Mouse (Mus musculus): ENCODE measurements at regions not wholly inside any gene's neighbourhood (a gene's known extent, or its start where the extent isn't known, plus 50 kb on each side); places are given as distances from the start of the nearest gene placed in this dataset.
A peak's percentile ranks its signal among the peaks of the same experiment; 100 is the strongest.

DNA sequence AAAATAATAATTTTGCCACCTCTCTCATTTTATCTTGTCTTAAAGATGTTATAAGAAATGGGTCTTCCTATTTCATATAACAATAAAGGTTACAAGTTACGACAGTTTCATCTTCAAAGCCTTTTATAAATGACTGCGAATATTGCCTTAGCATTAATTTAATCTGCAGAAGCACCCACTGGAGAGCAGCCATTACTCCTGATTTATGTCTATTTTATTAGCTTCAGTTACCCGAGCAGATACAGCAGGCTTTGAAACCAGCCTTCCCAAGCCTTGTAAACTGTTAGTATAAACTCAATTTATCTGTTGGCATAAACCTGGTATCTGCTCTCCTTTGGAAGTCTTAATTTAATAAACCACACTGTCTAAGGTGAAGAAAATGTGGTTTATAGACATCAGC is 2851.6 kb upstream of the Gm6569 start:
- H3K9me3 ChIP-seq (ENCODE audit: control insufficient read depth, low read length), result no peaks in the 10 kb centered on the region
- no peak for ATAC-seq (ENCODE audit: low FRiP score)
- H3K4me1 ChIP-seq (replicated peaks; ENCODE audit: control insufficient read depth, insufficient read depth, low read length), result no peaks in the 10 kb centered on the region
- H3K36me3 ChIP-seq (ENCODE audit: control insufficient read depth, insufficient read depth, low read length), result no peaks in the 10 kb centered on the region
- DNase-seq (ENCODE audit: low spot score), result no peak
- H3K27me3 ChIP-seq (ENCODE audit: control insufficient read depth, insufficient read depth, low read length), result no peaks in the 10 kb centered on the region
- no peak overlapping the region for H3K9ac ChIP-seq (ENCODE audit: low read depth, low read length)
- H3K27ac ChIP-seq (ENCODE audit: low read depth, low read length), result no peak overlapping the region
- H3K4me2 ChIP-seq (replicated peaks; ENCODE audit: low read depth, low read length), result no peak overlapping the region
- WGBS, result 83% methylated on average over 3 of the region's 3 CpGs
- H3K4me3 ChIP-seq (ENCODE audit: low read depth, low read length), result no peak overlapping the region

DNA sequence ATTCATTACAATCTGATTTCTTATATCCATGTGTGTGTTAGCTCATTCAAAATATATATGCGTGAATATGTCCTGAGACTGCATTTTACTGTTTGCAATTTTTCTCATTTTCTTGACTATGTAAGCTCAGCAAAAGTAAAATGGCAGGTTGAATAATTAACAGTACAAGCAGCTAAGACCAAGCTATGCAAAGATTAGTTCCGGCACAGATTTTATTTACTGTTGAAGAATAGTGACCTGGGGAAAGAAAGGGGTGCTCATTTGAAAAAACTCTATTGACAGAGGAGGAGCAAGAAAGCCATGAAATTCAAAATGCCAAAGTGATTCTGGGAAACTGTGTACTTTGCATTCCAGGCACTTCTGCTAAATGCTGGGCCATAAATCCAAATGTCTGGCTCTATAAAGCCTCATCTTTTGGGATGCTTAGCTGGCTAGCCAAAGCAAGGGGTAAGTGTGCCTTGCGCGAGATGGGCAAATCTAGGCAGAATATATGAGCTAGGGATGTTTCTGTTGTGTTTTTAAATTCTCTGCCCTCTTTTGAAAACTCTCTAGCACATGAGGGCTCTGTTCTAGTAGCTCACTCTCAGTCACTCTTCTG is 2846.3 kb upstream of the Gm6569 start:
- Histone ChIP-seq H3K4me2 (replicated peaks; ENCODE audit: low read depth, low read length) (no peak overlapping the region), H3K9me3 (ENCODE audit: control insufficient read depth, low read length) (no peaks in the 10 kb centered on the region), H3K27ac (ENCODE audit: low read depth, low read length) (no peak overlapping the region), H3K4me1 (replicated peaks; ENCODE audit: control insufficient read depth, insufficient read depth, low read length) (no peaks in the 10 kb centered on the region), H3K27me3 (ENCODE audit: control insufficient read depth, insufficient read depth, low read length) (no peaks in the 10 kb centered on the region), H3K4me3 (ENCODE audit: low read depth, low read length) (no peak overlapping the region), H3K9ac (ENCODE audit: low read depth, low read length) (no peak overlapping the region), H3K36me3 (ENCODE audit: control insufficient read depth, insufficient read depth, low read length) (no peaks in the 10 kb centered on the region)
- no peak for DNase-seq (ENCODE audit: low spot score)
- peak; percentile 62 for ATAC-seq (ENCODE audit: low FRiP score)
- WGBS, result 71% methylated on average over 4 of the region's 4 CpGs

DNA sequence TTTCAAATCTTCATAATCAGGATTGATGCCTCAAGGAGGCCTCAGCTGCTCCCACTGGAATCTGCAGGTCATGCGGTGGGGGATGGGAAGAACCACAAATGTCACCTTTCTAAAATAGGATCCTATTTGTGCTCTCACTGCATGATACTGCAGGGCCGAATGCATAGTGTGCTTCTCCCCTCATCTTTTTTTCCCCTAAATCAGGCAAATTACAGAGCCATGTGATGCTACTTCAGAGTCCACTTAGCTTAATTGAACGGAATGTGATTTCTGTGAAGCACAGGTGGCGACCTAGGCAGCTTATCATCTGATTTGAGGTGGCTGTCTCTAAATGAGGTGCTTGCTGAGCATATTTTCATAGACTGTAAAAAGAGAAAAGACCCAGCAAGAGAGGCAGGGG is 2841.0 kb upstream of the Gm6569 start:
- no peak overlapping the region for H3K27ac ChIP-seq (ENCODE audit: low read depth, low read length)
- no peaks in the 10 kb centered on the region for H3K36me3 ChIP-seq (ENCODE audit: control insufficient read depth, insufficient read depth, low read length)
- no peak overlapping the region for H3K4me3 ChIP-seq (ENCODE audit: low read depth, low read length)
- 75% methylated on average over 4 of the region's 4 CpGs for WGBS
- peak; percentile 19; the same call in 1 of the 2 replicates for ATAC-seq (ENCODE audit: low FRiP score)
- H3K4me2 ChIP-seq (replicated peaks; ENCODE audit: low read depth, low read length), result no peak overlapping the region
- DNase-seq (ENCODE audit: low spot score), result no peak
- no peaks in the 10 kb centered on the region for H3K9me3 ChIP-seq (ENCODE audit: control insufficient read depth, low read length)
- H3K27me3 ChIP-seq (ENCODE audit: control insufficient read depth, insufficient read depth, low read length), result no peaks in the 10 kb centered on the region
- no peaks in the 10 kb centered on the region for H3K4me1 ChIP-seq (replicated peaks; ENCODE audit: control insufficient read depth, insufficient read depth, low read length)
- no peak overlapping the region for H3K9ac ChIP-seq (ENCODE audit: low read depth, low read length)

DNA sequence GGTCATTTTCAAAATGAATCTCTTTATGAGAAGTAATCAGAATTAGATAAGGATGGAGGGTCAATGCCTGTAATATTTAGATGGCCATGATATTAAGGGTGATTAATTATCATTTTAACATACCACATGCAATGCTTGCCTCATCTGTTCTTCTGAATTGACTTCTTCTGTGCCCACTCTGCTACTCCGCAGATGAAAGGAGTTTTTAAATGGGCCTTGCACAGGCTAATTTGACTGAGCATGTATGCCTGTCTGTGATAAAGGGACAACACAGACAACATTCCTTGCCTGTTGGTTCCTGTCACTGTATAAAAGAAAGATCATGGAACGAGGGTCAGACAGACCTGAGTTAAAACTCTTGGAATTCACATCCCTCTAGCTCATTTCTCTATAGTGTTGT is 2824.0 kb upstream of the Gm6569 start:
- Histone ChIP-seq H3K9me3 (ENCODE audit: control insufficient read depth, low read length) (no peaks in the 10 kb centered on the region), H3K27ac (ENCODE audit: low read depth, low read length) (peak overlapping the region; percentile 58; the same call in 1 of the 2 replicates), H3K4me1 (replicated peaks; ENCODE audit: control insufficient read depth, insufficient read depth, low read length) (no peaks in the 10 kb centered on the region), H3K36me3 (ENCODE audit: control insufficient read depth, insufficient read depth, low read length) (no peaks in the 10 kb centered on the region), H3K9ac (ENCODE audit: low read depth, low read length) (no peak overlapping the region), H3K4me2 (replicated peaks; ENCODE audit: low read depth, low read length) (no peak overlapping the region), H3K4me3 (ENCODE audit: low read depth, low read length) (no peak overlapping the region), H3K27me3 (ENCODE audit: control insufficient read depth, insufficient read depth, low read length) (no peaks in the 10 kb centered on the region)
- ATAC-seq (ENCODE audit: low FRiP score) (peak; percentile 76), DNase-seq (ENCODE audit: low spot score) (no peak)
- WGBS, result 42% methylated on average over 2 of the region's 2 CpGs

DNA sequence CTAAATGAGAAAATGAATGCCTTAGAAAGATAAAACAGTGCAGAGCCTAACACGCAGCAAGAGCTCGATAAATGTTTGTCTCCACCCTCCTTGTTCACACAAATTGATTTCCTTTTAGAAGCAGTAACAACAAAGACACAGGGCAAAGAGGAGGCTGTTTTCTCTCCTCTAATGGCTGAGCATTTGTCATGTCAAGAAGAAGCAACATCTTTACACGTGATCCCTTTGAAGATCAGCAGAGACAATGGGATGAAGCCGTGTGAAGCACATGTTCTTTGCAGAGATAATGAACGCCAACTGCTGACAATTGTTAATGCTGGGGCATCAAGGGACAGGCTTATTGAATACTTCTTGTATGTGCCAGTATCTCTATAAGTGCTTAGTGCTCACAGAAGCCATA is 2823.6 kb upstream of the Gm6569 start:
- H3K9ac ChIP-seq (ENCODE audit: low read depth, low read length), result no peak overlapping the region
- H3K27me3 ChIP-seq (ENCODE audit: control insufficient read depth, insufficient read depth, low read length), result no peaks in the 10 kb centered on the region
- H3K36me3 ChIP-seq (ENCODE audit: control insufficient read depth, insufficient read depth, low read length), result no peaks in the 10 kb centered on the region
- 25% methylated on average over 5 of the region's 5 CpGs for WGBS
- peak; percentile 88 for ATAC-seq (ENCODE audit: low FRiP score)
- H3K27ac ChIP-seq (ENCODE audit: low read depth, low read length), result peak overlapping the region; percentile 58; the same call in 1 of the 2 replicates
- no peaks in the 10 kb centered on the region for H3K4me1 ChIP-seq (replicated peaks; ENCODE audit: control insufficient read depth, insufficient read depth, low read length)
- H3K9me3 ChIP-seq (ENCODE audit: control insufficient read depth, low read length), result no peaks in the 10 kb centered on the region
- no peak overlapping the region for H3K4me2 ChIP-seq (replicated peaks; ENCODE audit: low read depth, low read length)
- DNase-seq (ENCODE audit: low spot score), result peak; percentile 39
- H3K4me3 ChIP-seq (ENCODE audit: low read depth, low read length), result no peak overlapping the region

DNA sequence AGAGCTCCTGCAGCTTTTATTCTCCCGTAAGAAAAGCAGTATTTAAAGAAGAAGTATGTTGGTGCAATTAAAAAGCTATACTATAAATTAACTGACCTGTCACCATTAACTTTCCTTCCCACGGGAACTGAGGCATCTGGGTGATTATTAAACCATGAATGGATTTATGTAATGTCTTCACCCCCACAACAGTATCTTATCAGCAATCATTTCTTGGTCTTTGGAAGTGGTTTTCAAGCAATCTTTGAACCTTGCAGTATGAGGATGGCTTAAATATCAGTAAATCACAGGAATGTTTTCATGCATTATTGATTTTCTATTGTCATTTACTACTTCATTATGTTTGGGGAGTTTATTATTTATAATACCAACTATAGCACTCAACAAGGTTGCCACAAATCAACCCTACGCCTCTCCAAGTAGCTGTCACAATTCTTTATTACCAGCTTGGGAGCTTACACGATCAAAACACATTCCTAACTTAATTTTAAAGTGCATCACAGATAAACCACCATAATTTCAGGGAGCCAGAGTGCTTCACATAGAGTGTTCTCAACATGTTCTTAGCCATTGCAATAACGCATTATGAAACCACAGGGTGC is 2780.0 kb upstream of the Gm6569 start:
- ATAC-seq (ENCODE audit: low FRiP score), result no peak
- H3K4me3 ChIP-seq (ENCODE audit: low read depth, low read length), result no peak overlapping the region

DNA sequence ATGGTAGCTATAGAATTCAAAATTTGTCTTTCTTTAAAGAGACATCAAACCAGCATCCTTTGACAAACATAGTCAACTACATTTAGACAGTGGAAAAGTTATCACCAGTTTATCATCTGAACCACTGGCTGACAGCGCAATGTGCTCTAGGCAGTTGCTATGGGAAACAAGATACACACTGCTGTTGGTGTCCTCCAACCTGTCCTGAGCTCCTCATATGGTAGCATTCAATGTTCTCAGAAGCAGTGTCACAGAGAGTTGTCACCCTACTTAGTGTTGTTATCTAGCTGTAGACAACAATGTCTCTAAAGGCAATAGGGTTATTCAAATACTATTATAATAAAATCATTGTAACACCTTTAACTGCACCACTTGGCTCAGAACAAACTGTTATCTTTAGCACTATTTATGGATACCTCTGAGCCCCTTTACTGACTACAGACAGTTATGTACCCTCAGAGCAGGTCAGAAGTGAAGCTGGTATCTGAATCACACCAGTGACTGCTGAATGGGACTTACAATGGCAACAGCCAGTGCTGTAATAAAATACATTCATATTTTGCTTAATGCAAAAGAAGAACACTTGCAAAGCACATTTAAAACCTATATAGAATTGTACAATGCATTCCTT is 2747.9 kb upstream of the Gm6569 start:
- no peaks in the 10 kb centered on the region for H3K9me3 ChIP-seq (ENCODE audit: control insufficient read depth, low read length)
- no peaks in the 10 kb centered on the region for H3K27me3 ChIP-seq (ENCODE audit: control insufficient read depth, insufficient read depth, low read length)
- no peak overlapping the region for H3K4me2 ChIP-seq (replicated peaks; ENCODE audit: low read depth, low read length)
- ATAC-seq (ENCODE audit: low FRiP score) (no peak), DNase-seq (ENCODE audit: low spot score) (no peak)
- WGBS, result 89% methylated on average over 1 of the region's 1 CpGs
- no peaks in the 10 kb centered on the region for H3K36me3 ChIP-seq (ENCODE audit: control insufficient read depth, insufficient read depth, low read length)
- no peak overlapping the region for H3K4me3 ChIP-seq (ENCODE audit: low read depth, low read length)
- no peak overlapping the region for H3K27ac ChIP-seq (ENCODE audit: low read depth, low read length)
- H3K4me1 ChIP-seq (replicated peaks; ENCODE audit: control insufficient read depth, insufficient read depth, low read length), result no peaks in the 10 kb centered on the region
- no peak overlapping the region for H3K9ac ChIP-seq (ENCODE audit: low read depth, low read length)

More for the DNA sequence above, 2780.0 kb upstream of the Gm6569 start:
- Histone ChIP-seq H3K27me3 (ENCODE audit: control insufficient read depth, insufficient read depth, low read length) (no peaks in the 10 kb centered on the region), H3K4me2 (replicated peaks; ENCODE audit: low read depth, low read length) (no peak overlapping the region), H3K4me1 (replicated peaks; ENCODE audit: control insufficient read depth, insufficient read depth, low read length) (no peaks in the 10 kb centered on the region), H3K36me3 (ENCODE audit: control insufficient read depth, insufficient read depth, low read length) (no peaks in the 10 kb centered on the region), H3K9me3 (ENCODE audit: control insufficient read depth, low read length) (no peaks in the 10 kb centered on the region), H3K9ac (ENCODE audit: low read depth, low read length) (no peak overlapping the region), H3K27ac (ENCODE audit: low read depth, low read length) (no peak overlapping the region)
- WGBS, result 78% methylated on average over 5 of the region's 5 CpGs
- no peak for DNase-seq (ENCODE audit: low spot score)

DNA sequence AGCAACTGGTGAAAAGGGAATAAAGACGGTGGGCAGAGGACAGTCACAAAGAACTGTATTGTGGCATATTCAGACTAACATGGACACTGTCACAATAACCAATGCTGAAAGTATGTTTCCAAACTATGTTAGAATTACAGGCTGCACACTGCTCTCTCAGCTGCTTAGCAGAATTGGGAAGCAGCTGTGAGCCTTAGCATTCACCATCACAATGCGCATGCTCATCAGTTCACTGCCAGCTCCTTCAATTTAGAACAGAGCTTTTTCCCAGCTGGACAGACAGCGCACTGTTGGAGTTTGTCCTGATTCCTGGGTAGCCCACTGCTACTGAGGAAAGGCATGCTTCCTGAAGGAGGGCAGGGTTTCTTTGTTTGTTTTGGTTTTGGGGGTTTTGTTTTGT is 2735.2 kb upstream of the Gm6569 start:
- peak; percentile 30; the same call in 1 of the 2 replicates for ATAC-seq (ENCODE audit: low FRiP score)
- Histone ChIP-seq H3K4me1 (replicated peaks; ENCODE audit: control insufficient read depth, insufficient read depth, low read length) (no peaks in the 10 kb centered on the region), H3K9me3 (ENCODE audit: control insufficient read depth, low read length) (no peaks in the 10 kb centered on the region), H3K27ac (ENCODE audit: low read depth, low read length) (no peak overlapping the region), H3K27me3 (ENCODE audit: control insufficient read depth, insufficient read depth, low read length) (no peaks in the 10 kb centered on the region), H3K4me2 (replicated peaks; ENCODE audit: low read depth, low read length) (no peak overlapping the region), H3K9ac (ENCODE audit: low read depth, low read length) (no peak overlapping the region), H3K36me3 (ENCODE audit: control insufficient read depth, insufficient read depth, low read length) (no peaks in the 10 kb centered on the region), H3K4me3 (ENCODE audit: low read depth, low read length) (no peak overlapping the region)
- peak; percentile 8 for DNase-seq (ENCODE audit: low spot score)
- WGBS, result 63% methylated on average over 3 of the region's 3 CpGs

DNA sequence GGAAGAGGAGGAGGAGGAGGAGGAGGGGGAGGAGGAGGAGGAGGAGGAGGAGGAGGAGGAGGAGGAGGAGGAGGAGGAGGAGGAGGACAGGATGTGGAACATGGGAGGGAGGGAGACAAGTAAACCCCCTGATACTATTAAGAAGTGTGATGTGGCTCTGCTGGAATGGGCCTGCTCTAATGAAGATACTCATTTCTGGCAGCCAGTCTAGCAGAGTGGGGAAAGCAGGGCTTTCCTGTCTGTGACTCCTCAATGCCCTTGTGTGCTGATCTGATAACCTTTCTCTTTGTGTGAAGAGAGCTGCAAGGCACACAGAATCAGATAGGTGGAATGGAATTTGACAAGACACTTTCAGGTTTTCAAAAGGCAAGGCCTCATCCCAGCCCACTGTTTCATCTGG is 2704.6 kb upstream of the Gm6569 start:
- Histone ChIP-seq H3K27me3 (ENCODE audit: control insufficient read depth, insufficient read depth, low read length) (no peaks in the 10 kb centered on the region), H3K9ac (ENCODE audit: low read depth, low read length) (no peak overlapping the region), H3K36me3 (ENCODE audit: control insufficient read depth, insufficient read depth, low read length) (no peaks in the 10 kb centered on the region), H3K4me1 (replicated peaks; ENCODE audit: control insufficient read depth, insufficient read depth, low read length) (no peaks in the 10 kb centered on the region), H3K9me3 (ENCODE audit: control insufficient read depth, low read length) (no peaks in the 10 kb centered on the region), H3K27ac (ENCODE audit: low read depth, low read length) (no peak overlapping the region), H3K4me3 (ENCODE audit: low read depth, low read length) (no peak overlapping the region), H3K4me2 (replicated peaks; ENCODE audit: low read depth, low read length) (no peak overlapping the region)
- DNase-seq (ENCODE audit: low spot score), result no peak
- ATAC-seq (ENCODE audit: low FRiP score), result no peak

All from hindbrain, embryonic 11.5 days (tissue).